Mouse (Mus musculus): ENCODE results near the gene Selp.

The Selp gene

DNA sequence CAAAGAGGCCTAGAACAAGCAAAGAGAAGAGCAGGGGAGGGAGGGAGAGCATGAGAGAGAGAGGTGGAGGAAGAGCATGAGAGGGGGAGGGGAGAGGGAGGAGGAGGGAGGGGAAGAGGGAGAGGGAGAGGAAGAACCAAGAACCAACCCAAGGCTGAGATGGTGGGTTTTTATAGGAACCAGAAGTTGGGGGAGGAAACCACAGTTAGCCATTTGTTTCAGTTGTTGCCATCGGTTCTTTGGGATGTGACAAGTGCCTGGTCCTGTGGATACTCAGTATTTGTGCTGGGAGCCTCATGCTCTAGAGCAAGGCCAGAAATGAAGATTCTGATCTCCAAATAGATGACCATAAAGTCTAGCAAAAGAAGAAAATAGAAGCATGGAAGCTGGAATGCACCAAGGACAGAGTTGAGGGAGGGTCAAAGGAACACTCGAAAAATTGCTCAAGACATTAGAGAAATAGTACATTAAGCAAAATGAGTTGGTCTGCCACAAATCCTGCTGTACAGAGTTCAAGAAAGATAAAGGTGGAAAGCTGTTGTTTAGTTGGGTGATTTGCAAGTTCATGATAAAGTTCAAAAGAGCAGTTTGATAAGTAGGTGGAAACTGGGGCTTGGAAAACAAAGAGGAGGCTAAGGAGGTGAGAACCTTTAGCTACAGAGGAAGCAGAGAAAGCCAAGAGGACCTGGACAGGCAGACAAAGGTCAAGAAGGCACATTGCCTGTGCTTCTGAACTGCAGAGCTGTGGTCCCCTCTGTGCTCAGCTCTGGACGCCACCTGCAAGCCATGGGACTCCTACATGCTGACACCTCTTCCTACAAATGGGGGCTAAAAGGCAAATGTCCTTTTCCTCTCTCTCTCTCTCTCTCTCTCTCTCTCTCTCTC lies 5.1 kb downstream of the Selp start:
- no peak for DNase-seq (ENCODE audit: low spot score in 2 of 2)

DNA sequence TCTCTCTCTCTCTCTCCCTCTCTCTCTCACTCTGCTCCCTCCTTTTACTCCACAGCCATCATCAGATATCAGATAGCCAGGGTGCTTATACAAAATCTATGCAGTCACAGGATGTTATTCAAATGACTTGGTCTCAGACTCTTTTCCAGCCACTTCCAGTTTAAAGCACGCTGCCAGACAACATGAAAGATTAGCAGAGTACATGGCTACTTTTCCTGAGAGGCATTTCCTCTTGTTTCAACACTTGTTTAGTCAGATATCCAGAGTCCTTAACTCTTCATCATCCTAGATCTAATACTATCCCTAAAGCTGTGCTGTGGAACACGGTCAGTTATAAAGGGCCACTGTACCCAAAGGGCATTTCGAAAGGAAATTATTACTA lies 5.7 kb downstream of the Selp start:
- DNase-seq (ENCODE audit: low spot score in 2 of 2) = no peak

DNA sequence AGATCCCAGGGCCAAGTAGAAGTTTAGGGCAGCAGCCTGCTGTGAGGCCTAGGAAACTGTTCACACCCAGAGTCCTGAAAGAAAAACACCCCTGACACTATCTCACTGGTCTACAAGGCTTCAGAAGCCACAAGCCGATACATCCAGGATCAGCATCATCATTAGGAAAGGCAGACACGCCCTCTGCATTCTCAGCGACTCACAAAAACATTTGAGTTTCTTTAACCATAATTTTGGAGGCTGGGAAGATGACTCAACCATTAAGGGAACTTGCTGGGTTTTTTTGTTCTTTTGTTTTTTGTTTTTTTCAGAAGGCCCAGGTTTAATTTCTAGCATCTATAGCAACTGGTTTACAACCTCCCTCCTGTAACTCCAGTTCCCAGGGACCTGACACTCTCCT lies 8.8 kb downstream of the Selp start:
- no peak for DNase-seq (ENCODE audit: low spot score in 2 of 2)

DNA sequence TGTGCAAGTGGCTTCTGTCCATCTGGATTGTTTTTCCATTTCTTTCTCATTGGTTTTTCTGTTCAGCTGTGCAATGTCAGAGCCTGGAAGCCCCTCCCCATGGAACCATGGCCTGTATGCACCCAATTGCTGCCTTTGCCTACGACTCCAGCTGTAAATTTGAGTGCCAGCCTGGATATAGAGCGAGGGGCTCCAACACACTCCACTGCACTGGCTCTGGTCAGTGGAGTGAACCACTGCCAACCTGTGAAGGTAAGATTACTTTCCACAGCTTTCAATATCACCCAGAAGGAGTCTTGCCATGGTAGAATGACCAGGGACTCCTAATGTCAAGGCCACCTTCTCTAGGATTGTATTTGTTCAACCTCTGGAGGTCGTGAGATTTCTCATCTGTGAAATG lies 14.9 kb downstream of the Selp start:
- no peak for DNase-seq (ENCODE audit: low spot score in 2 of 2)

GRCm38 (mm10) chr1:164132609-164133008 lies 17.5 kb downstream of the Selp start:
- DNase-seq (ENCODE audit: low spot score in 2 of 2) = no peak

DNA sequence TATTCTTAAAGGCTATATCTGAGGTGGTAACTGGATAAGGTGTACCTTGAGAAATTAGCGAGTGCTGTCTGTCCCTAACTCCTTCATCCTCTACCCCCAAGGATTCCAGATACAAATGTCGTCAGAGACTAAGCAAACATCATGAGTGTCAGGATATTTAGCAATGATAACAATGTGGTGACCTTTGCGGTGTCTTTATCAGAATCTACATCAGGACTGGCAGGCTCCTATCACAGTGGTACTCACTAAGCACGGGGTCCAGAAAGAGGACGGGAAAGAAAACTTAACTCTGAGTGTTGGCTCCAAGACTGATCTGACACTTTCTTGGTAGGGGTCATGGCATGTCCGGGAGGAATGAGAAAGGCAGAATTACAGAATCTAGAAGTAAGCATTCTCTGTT lies 19.0 kb downstream of the Selp start:
- DNase-seq (ENCODE audit: low spot score in 2 of 2) = no peak

DNA sequence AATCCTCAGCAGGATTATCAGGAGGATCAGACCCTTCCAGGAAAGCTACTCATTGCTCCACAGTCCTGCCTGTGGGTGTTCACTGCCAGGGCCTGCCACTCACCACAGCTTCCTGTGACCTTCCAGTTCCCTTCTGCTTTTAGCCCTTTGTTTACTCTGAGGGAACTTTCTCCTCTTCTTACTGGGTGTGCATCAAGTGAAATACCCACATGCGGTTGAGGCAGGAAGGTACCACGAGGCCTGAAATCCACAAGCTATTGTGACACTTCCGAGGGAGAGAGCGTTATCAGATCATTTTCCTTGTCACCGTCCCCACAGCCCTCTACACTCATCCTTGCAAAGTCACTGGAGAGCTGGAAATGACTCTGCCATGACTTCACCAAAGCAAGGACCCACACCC lies 20.3 kb downstream of the Selp start:
- DNase-seq (ENCODE audit: low spot score in 2 of 2) = no peak

- no peak for DNase-seq (ENCODE audit: low spot score in 2 of 2)
Measured at GRCm38 (mm10) chr1:164135960-164136359, 20.9 kb downstream of the Selp start.

DNA sequence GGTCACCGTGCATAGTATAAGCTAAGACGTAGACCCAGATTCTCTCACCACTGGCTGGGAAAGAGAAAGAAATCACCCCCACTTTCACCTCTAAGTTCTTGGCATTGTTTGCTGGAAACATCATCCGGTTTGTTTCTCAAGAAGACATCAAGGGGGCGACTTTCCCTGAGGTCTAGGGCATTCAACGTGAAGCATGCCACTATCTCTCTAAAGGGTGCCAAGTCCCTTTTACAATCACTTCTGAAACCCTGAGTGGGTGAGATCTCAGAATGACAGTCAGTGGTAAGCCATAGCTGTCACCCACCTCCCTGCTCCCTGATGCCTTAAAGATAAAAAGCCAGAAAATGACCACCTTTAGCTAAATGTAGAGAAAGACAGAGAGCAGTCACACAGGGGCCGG lies 21.6 kb downstream of the Selp start:
- no peak for DNase-seq (ENCODE audit: low spot score in 2 of 2)

DNA sequence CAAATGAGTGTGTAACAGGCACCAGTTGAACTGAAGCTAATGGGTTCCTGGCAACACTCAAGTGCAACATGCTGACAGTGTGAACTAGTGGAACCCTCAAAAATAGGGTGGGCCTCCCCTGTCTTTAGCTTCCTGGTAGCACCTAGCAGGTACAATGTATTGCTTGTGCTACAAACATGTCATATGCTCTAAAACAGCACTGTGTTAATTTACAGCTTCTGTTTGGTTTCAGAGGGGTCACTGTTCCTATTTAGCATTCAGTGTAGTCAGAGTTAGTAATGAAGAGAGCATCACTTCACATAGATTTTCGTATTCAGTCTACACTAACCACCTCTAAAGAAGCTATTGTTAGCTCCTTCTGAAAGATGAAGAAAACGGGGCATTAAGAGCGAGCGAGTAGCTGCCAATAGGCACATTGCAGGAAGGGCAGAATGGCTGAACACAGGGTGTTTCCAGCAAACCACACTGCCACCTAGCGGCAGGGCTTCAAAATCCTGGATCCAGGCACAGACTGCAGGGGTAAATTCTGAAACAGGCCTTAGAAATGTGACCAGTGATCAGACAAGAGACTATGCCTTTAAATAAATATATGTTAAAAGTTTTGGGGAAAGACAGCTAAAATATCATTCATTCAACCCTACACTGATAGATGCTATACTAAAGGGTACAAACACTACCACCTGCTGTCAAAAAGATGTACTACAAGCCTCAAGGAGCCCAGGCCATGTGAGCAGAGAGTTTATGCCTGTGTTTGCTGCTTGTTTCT lies 23.5 kb downstream of the Selp start:
- peak; percentile 65 to 75 for DNase-seq (ENCODE audit: low spot score in 2 of 2)

DNA sequence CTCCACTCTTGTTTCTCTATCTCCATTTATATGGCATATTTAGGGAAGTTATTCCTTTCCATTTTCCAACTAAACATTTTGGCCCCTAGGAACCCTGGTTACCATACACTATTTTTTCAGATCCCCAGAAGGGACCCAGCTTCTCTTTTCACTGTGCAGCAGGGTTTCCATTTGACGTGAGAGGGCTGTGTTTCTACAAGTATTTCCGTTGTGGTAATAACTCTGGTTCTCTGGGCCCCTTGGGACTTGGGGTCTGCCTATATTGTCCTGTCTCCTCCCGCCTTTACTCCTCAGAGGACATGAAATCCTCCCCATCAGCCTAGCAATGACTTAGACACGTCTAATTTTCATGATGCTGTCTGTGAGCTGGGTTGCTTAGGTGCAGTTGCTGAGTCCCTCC lies 24.4 kb downstream of the Selp start:
- no peak for DNase-seq (ENCODE audit: low spot score in 2 of 2)

GRCm38 (mm10) chr1:164149083-164149482 lies 34.0 kb downstream of the Selp start:
- no peak for DNase-seq (ENCODE audit: low spot score in 2 of 2)

DNA sequence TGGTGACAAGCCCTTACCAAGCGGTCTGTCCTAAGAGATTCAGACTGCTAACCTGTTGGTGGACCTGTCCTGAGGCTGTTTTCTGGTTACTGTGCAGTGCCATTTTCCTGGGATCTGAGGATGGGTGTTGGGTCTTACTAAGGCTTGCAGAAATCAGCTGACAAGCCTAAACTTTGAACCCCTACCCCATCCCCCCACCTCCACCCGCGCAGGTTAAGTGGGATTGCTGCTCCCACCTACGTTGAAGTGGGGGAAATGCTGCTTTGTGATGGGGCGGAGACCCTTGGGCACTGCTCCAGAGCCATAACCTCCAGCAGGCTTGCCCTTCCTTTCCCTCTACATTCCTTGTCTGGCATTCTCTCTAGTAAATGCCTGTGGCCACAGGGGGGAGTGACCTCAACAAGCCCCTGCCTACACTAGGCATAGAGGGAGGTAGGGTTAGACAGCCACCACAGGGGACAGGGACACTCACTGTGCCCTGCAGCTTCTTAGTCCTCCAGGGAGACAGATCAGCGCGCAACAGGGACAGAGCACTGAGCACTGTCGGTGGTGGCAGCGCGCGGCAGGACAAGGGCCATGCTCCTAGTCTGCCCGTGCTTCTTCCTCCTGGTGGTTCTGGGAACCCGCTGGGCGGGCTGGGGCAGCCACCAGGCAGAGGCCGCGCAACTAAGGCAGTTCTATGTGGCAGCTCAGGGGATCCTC lies 36.5 kb downstream of the Selp start, which contains the start of gene F5:
F5 (plus strand) TSS at position 452 of the 702 bp plus-strand sequence.
- no peak for DNase-seq (ENCODE audit: low spot score in 2 of 2)

DNA sequence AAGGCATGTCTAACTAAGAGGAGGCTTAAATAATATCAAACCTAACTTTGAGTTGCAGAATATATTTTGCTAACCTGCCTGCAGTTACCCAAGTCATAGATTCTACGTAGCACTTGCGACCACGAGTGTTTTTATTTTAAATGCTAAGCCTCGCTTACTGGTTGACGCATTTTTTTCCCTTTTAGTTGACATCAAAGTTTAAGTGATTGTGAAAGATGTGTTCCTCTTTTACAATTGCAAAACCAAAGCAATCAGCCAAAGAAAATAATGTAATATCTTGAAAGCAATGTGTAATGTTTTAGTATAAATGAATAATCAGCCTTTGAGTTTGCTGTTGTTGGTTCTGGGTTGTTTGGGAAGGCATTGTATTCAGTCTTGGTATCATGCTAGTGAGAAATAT lies 37.8 kb downstream of the Selp start:
- no peak for DNase-seq (ENCODE audit: low spot score in 2 of 2)

DNA sequence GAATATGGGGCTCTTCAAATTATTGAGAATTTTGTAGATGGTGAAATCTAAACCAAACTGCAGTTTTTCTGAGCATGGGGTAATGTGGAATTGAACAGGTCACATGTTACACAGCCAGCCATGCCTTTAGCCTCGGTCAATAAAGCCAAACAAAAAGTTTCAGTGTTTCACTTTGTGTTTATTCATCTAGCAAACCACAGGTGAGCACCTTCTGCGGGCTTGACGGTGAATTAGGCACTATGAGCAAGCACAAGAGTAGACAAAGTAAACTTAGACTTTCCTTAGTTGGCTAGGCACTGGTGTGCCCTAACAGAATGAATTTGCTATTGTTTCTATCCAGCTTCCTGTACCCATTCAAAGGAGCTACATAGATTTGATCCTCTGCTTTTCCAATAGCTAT lies 39.9 kb downstream of the Selp start:
- no peak for DNase-seq (ENCODE audit: low spot score in 2 of 2)

- no peak for DNase-seq (ENCODE audit: low spot score in 2 of 2)
Measured at GRCm38 (mm10) chr1:164158571-164158970, 43.5 kb downstream of the Selp start.

DNA sequence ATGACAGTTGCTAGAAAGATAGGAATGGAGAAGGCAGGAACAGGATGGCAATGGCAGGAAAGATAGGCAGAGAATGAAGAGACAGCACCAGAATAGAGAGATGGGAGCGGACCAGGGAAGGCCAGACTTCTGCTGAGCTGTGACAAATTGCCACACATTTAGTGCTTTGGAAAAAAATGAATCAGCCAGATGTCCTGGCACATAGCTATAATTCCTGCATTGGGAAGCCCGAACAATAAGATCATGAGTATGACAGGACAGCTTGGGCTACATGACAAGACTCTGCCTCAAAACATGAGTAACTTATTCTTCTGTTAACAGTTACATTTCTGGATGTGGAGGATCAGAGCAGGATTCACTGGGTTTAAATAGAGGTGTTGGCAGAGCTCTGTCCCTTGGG lies 44.7 kb downstream of the Selp start:
- DNase-seq (ENCODE audit: low spot score in 2 of 2) = no peak

DNA sequence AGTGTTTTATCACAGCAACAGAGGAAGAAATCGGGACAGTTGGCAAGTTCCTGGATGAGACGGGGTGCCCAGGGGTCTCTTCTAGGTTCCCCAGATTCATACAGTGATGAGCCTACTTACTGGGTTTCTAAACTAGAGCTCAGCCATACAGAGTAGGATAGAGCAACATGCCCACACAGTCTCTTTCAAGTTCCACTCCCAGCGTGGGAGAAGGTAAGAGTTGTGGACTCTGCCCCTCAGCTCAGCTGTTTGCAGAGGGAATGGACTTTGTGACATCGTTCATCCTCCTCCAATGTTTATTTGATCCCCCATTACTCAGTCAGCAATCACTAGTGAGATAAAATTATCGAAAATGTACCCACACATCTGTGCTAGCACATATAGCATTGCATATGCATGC lies 47.7 kb downstream of the Selp start:
- DNase-seq (ENCODE audit: low spot score in 2 of 2) = no peak

DNA sequence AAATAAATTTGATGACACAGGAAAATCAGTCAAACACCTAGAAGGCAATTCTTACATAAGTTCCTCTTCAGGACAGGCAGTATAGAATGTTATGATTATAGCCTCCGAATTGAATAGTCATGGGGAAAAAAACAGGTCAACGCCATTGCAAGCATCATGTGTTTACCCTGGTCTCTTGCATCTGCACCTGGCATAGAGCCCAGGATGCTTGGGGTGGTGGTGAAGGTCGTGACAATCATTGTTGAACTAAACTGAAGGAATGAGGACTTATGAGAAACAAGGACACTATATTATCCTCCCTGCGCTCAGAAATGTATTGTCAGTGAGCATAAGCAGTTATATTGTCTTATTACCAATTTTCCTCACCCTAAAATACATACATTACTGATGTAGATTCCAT lies 53.8 kb downstream of the Selp start:
- DNase-seq (ENCODE audit: low spot score in 2 of 2) = no peak

GRCm38 (mm10) chr1:164170434-164170833 lies 55.4 kb downstream of the Selp start:
- DNase-seq (ENCODE audit: low spot score in 2 of 2) = no peak

GRCm38 (mm10) chr1:164173145-164173544 lies 58.1 kb downstream of the Selp start:
- DNase-seq (ENCODE audit: low spot score in 2 of 2) = no peak

- no peak for DNase-seq (ENCODE audit: low spot score in 2 of 2)
Measured at GRCm38 (mm10) chr1:164176856-164177255, 61.8 kb downstream of the Selp start.

Measured in urinary bladder, postnatal 36 days (tissue).